Mouse (Mus musculus) heart, postnatal 0 days (tissue): ENCODE results near the gene Prr23a3.

Experiments
- CTCF ChIP-seq: IDR thresholded peaks from 2 replicates; pipeline ENCODE4 v1.5.1; 2016; ENCODE audit warnings: antibody characterized with exemption, control low read depth, low read depth
- EP300 ChIP-seq: IDR thresholded peaks from 2 replicates; pipeline ENCODE4 v1.6.1; 2016; ENCODE audit warnings: antibody characterized with exemption, low read depth

- no peak for TF ChIP-seq CTCF
- no peak for TF ChIP-seq EP300
Measured at GRCm38 (mm10) chr9:98837537-98838074, 27.0 kb upstream of the Prr23a3 start.
